Mouse (Mus musculus): Measurements from ENCODE around the gene Crtc1. TPM values are rescaled to one million over a fixed set of nuclear protein-coding genes. Genes with fewer than 3 reads are reported as not detected.

Gene Crtc1
- total RNA-seq, 1 experiment from 2014 or later: 1.8 TPM

GRCm38 (mm10) chr8:70435156-70435555, 4.2 kb downstream of the Crtc1 start:
- ATAC-seq (replicated peaks; ENCODE audit: insufficient number of reproducible peaks, low FRiP score, low TSS enrichment, poor library complexity, severe bottlenecking): no peak

GRCm38 (mm10) chr8:70432991-70433536, 6.3 kb downstream of the Crtc1 start:
- no peak for ATAC-seq (replicated peaks; ENCODE audit: insufficient number of reproducible peaks, low FRiP score, low TSS enrichment, poor library complexity, severe bottlenecking)

GRCm38 (mm10) chr8:70431213-70431612, 8.2 kb downstream of the Crtc1 start:
- no peak for ATAC-seq (replicated peaks; ENCODE audit: insufficient number of reproducible peaks, low FRiP score, low TSS enrichment, poor library complexity, severe bottlenecking)

- ATAC-seq (replicated peaks; ENCODE audit: insufficient number of reproducible peaks, low FRiP score, low TSS enrichment, poor library complexity, severe bottlenecking): no peak
Observed at GRCm38 (mm10) chr8:70426300-70426907, 13.0 kb downstream of the Crtc1 start.

GRCm38 (mm10) chr8:70422722-70423121, 16.7 kb downstream of the Crtc1 start:
- no peak for ATAC-seq (replicated peaks; ENCODE audit: insufficient number of reproducible peaks, low FRiP score, low TSS enrichment, poor library complexity, severe bottlenecking)

GRCm38 (mm10) chr8:70421349-70422104, 17.9 kb downstream of the Crtc1 start:
- ATAC-seq (replicated peaks; ENCODE audit: insufficient number of reproducible peaks, low FRiP score, low TSS enrichment, poor library complexity, severe bottlenecking): no peak; the same call in 1 of the 2 replicates

GRCm38 (mm10) chr8:70419879-70420643, 19.3 kb downstream of the Crtc1 start:
- no peak for ATAC-seq (replicated peaks; ENCODE audit: insufficient number of reproducible peaks, low FRiP score, low TSS enrichment, poor library complexity, severe bottlenecking)

- ATAC-seq (replicated peaks; ENCODE audit: insufficient number of reproducible peaks, low FRiP score, low TSS enrichment, poor library complexity, severe bottlenecking): no peak
Observed at GRCm38 (mm10) chr8:70418954-70419353, 20.4 kb downstream of the Crtc1 start.

- no peak for ATAC-seq (replicated peaks; ENCODE audit: insufficient number of reproducible peaks, low FRiP score, low TSS enrichment, poor library complexity, severe bottlenecking)
Observed at GRCm38 (mm10) chr8:70417914-70418313, 21.5 kb downstream of the Crtc1 start.

- ATAC-seq (replicated peaks; ENCODE audit: insufficient number of reproducible peaks, low FRiP score, low TSS enrichment, poor library complexity, severe bottlenecking): no peak
Observed at GRCm38 (mm10) chr8:70416941-70417340, 22.4 kb downstream of the Crtc1 start.

GRCm38 (mm10) chr8:70415540-70416451, 23.6 kb downstream of the Crtc1 start:
- ATAC-seq (replicated peaks; ENCODE audit: insufficient number of reproducible peaks, low FRiP score, low TSS enrichment, poor library complexity, severe bottlenecking): no peak

GRCm38 (mm10) chr8:70414310-70414946, 25.0 kb downstream of the Crtc1 start:
- no peak for ATAC-seq (replicated peaks; ENCODE audit: insufficient number of reproducible peaks, low FRiP score, low TSS enrichment, poor library complexity, severe bottlenecking)

- ATAC-seq (replicated peaks; ENCODE audit: insufficient number of reproducible peaks, low FRiP score, low TSS enrichment, poor library complexity, severe bottlenecking): no peak
Observed at GRCm38 (mm10) chr8:70410281-70410680, 29.1 kb downstream of the Crtc1 start.

GRCm38 (mm10) chr8:70409455-70409871, 29.9 kb downstream of the Crtc1 start:
- ATAC-seq (replicated peaks; ENCODE audit: insufficient number of reproducible peaks, low FRiP score, low TSS enrichment, poor library complexity, severe bottlenecking): no peak

- no peak for ATAC-seq (replicated peaks; ENCODE audit: insufficient number of reproducible peaks, low FRiP score, low TSS enrichment, poor library complexity, severe bottlenecking)
Observed at GRCm38 (mm10) chr8:70409019-70409418, 30.4 kb downstream of the Crtc1 start.

- ATAC-seq (replicated peaks; ENCODE audit: insufficient number of reproducible peaks, low FRiP score, low TSS enrichment, poor library complexity, severe bottlenecking): no peak
Observed at GRCm38 (mm10) chr8:70408301-70408700, 31.1 kb downstream of the Crtc1 start.

GRCm38 (mm10) chr8:70406427-70407069, 32.8 kb downstream of the Crtc1 start:
- ATAC-seq (replicated peaks; ENCODE audit: insufficient number of reproducible peaks, low FRiP score, low TSS enrichment, poor library complexity, severe bottlenecking): no peak

Measured in monocyte, adult 5-6 weeks (primary cell).